Mouse (Mus musculus): ENCODE data around the gene Psmb8. TPM values are rescaled to one million over a fixed set of nuclear protein-coding genes. Genes with fewer than 3 reads are reported as not detected.

Gene Psmb8
- 6.0 and 7.1 TPM in 2 replicates for polyA plus RNA-seq (2015; fragmentation: Nextera tagmentation; extraction: Ambion mirVana)

DNA sequence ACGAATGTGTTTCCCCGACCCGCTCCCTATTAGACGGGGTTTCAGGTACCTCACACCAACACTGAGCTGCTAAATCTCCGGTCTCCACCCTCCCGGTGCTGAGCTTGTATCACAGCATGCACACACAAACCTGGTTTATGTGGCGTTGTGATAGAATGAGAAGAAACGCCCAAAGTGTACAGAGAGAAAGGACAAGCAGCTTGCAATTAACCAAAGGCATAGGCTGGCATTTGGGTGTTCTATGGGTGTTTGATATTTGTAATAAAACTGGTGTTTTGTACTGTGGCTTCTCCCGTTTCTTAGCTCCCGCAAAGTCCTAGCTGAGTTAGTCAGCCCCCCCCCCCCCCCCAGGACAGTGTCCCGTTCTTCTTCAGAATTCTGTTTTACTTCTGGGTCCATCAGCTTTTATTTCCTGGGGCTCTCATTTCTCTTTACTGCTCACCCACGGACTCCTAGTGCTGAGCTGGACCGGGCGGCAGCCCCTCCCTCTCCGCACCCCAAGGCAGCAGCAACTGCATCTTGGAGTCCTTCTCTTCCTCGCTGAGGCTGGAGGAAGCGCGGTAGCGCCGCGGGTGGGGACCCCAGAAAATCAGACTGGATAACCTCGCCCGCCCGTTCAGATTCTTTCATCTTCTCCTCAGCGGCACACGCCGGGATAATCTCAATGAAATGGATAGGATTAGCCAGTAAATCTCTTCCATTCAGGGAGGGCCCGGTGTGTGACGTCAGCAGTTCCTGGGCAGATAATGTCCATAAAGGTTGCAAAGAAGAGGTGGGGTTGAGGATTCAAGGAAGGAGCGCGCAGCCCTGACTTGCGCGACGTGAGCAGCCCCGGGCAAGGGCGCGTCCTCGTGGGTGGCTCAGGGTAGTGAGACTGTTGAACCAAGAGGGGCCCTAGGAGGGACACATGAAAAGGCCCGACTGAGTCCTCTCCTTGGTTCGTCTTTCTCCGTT, at the start of gene Psmb8:
Gene Psmb8 (plus strand): TSS at position 781 of the 954 bp plus-strand sequence.
- Histone ChIP-seq H3K9me3 (replicated peaks) (no peaks in the 10 kb centered on the region), H3K27ac (no peak within 1 kb of the TSS), H3K27me3 (peaks cover 76% of the 10 kb centered on the region), H3K4me2 (peak within 1 kb of the TSS; percentile 78), H3K36me3 (no peaks in the 10 kb centered on the region), H3K4me1 (peaks cover 24% of the 10 kb centered on the region), H3K4me3 (replicated peaks) (peak within 1 kb of the TSS; percentile 48), H3K9ac (peak within 1 kb of the TSS; percentile 29)
- ATAC-seq (replicated peaks; ENCODE audit: low FRiP score): peak; percentile 86
- WGBS: 4% methylated on average over 41 of the region's 41 CpGs

DNA sequence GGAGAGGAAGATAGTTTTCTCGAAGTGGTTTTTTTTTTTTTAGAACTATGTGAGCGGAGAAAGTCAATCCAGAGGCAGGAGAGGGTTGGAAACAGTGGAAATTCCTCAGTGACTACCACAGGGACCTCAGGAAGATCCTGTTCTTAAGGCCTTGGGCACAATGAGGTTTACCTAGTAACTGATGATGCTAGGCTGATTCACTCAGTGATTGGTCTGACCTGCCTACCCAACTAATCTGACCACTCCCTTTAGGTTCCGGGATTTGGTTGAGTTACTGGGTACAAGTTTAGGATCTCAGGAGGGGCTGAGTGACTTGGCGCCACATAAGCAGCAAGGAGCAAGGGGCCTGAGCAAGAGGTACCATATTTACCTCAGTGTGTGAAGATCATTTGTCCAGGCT, 44.6 kb upstream of the Psmb8 start, which contains the start of gene H2-DMb1:
Gene H2-DMb1 (plus strand): TSS at position 150 of the 400 bp plus-strand sequence.
- 61% methylated on average over 4 of the region's 4 CpGs for WGBS
- no peak within 1 kb of the TSS for H3K4me2 ChIP-seq
- ATAC-seq (replicated peaks; ENCODE audit: low FRiP score): peak; percentile 77
- H3K36me3 ChIP-seq: no peaks in the 10 kb centered on the region
- no peak within 1 kb of the TSS for H3K27ac ChIP-seq
- H3K4me1 ChIP-seq: no peaks in the 10 kb centered on the region
- H3K4me3 ChIP-seq (replicated peaks): no peak within 1 kb of the TSS
- no peaks in the 10 kb centered on the region for H3K9me3 ChIP-seq (replicated peaks)
- H3K9ac ChIP-seq: no peak within 1 kb of the TSS
- H3K27me3 ChIP-seq: 0 out of 2 replicates have a peak, but pooled peaks cover 3% of the 10 kb centered on the region

DNA sequence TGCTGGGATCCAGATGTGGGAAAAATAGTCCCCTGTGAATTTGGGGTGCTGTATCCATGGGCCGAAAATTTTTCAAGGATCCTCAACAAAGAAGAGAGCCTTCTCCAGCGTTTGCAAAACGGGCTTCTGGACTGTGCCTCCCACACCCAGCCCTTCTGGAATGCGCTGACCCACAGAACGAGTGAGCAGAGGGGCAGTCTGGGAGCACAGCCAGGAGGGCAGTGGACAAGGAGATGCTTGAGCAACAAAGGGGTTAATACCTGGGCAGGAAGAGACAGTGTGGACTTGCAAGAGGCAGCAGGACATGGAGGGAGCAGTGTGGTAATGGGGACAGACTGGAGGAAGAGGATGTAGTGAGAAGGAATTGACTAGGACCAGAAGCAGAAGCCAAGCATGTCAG, 42.0 kb upstream of the Psmb8 start:
- Histone ChIP-seq H3K27ac (no peak overlapping the region), H3K36me3 (no peaks in the 10 kb centered on the region), H3K9ac (no peak overlapping the region), H3K4me3 (replicated peaks) (no peak overlapping the region), H3K9me3 (replicated peaks) (no peaks in the 10 kb centered on the region), H3K4me1 (no peaks in the 10 kb centered on the region), H3K27me3 (0 out of 2 replicates have a peak, but pooled peaks cover 3% of the 10 kb centered on the region), H3K4me2 (no peak overlapping the region)
- 36% methylated on average over 5 of the region's 5 CpGs for WGBS
- no peak for ATAC-seq (replicated peaks; ENCODE audit: low FRiP score)

DNA sequence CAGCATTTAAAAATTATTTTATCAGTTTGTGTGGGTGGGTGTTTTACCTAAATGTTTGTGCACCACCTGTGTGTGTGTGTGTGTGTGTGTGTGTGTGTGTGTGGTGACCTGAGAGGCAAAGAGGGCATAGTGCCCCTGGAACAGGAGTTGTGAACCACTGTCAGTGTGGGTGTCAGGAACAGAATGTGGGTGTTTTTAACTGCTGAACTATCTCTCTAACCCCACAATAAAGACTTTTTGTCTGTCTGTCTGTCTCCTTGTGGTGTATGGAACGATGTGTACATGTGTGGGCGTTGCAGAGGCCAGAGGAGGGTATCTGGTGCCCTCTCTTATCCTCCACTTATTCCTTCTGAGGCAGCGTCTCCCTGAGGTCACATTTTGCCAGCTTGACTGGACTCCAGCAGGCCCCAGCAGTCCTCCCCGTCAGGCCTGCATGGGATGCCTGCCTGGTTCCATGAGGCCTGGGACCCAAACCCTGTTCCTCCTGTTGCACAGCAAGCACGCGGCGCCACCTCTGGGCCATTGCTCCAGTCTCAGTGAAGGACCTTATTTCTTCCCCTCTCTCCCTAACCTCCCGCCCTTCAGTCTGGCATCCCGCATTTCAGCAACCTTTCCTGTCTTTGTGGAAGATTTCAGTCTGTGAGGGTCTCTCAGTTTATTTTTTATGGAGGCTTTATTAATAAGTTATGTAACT, 33.2 kb upstream of the Psmb8 start:
- Histone ChIP-seq H3K27me3 (0 out of 2 replicates have a peak, but pooled peaks cover 6% of the 10 kb centered on the region), H3K4me2 (no peak overlapping the region), H3K9ac (no peak overlapping the region), H3K4me1 (no peaks in the 10 kb centered on the region), H3K36me3 (no peaks in the 10 kb centered on the region), H3K27ac (no peak overlapping the region), H3K4me3 (replicated peaks) (no peak overlapping the region), H3K9me3 (replicated peaks) (no peaks in the 10 kb centered on the region)
- ATAC-seq (replicated peaks; ENCODE audit: low FRiP score): no peak
- WGBS: 51% methylated on average over 9 of the region's 9 CpGs

DNA sequence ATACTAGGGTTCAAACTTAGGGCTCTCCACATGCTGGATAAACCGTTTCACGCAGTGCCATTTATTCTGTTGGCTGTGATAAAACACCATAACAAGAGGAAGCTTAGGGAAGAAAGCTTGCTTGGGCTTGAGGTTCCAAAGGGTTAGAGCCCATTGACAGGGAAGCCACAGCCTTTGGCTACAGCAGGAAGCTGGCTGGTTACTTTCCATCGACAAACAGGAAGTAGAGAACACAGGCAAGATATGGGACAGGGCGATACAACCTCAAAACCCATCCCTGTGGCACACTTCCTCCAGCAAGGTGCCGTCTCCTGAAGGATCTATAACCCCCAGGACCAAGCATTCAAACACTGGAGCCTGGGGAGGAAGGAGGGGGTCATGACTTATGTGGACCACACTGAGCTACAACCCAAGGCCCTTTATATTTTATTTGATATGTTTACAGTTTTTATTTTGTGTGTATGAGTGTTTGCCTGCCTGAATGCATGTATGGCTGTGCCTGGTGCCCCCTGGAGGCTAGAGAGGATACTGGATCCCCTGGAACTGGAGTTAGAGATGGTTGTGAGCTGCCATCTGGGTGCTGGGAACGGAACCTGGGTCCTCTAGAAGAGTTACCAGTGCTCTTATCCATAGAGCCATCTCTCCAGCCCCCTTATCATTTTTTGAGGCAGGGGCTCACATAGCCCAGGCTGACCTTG, 32.3 kb upstream of the Psmb8 start:
- Histone ChIP-seq H3K4me1 (no peaks in the 10 kb centered on the region), H3K36me3 (no peaks in the 10 kb centered on the region), H3K4me3 (replicated peaks) (no peak overlapping the region), H3K27me3 (0 out of 2 replicates have a peak, but pooled peaks cover 6% of the 10 kb centered on the region), H3K9me3 (replicated peaks) (no peaks in the 10 kb centered on the region), H3K4me2 (no peak overlapping the region), H3K27ac (no peak overlapping the region), H3K9ac (no peak overlapping the region)
- no peak for ATAC-seq (replicated peaks; ENCODE audit: low FRiP score)
- WGBS: 79% methylated on average over 6 of the region's 6 CpGs

DNA sequence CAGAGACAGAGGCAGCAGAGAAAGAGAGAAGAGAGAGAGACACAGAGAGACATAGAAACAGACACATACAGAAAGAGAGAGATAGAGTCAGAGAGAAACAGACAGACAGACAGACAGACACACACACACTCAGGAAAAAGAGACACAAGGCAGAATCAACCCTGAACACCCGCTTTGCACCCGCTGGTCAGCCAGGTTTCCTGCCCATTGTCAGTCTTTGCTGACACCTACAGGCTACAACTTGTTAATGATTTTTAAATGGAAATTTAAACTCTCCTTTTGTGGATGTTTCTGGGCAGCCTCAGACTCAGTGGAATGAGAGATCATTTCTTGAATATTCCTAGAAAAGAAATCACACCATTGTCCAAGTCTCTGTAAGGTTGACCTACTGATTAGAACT, 28.2 kb upstream of the Psmb8 start:
- WGBS: 0% methylated on average over 2 of the region's 2 CpGs
- Histone ChIP-seq H3K27ac (no peak overlapping the region), H3K9ac (no peak overlapping the region), H3K9me3 (replicated peaks) (no peaks in the 10 kb centered on the region), H3K4me1 (0 out of 2 replicates have a peak, but pooled peaks cover 3% of the 10 kb centered on the region), H3K4me2 (no peak overlapping the region), H3K36me3 (no peaks in the 10 kb centered on the region), H3K4me3 (replicated peaks) (no peak overlapping the region), H3K27me3 (peaks cover 10% of the 10 kb centered on the region)
- no peak for ATAC-seq (replicated peaks; ENCODE audit: low FRiP score)

DNA sequence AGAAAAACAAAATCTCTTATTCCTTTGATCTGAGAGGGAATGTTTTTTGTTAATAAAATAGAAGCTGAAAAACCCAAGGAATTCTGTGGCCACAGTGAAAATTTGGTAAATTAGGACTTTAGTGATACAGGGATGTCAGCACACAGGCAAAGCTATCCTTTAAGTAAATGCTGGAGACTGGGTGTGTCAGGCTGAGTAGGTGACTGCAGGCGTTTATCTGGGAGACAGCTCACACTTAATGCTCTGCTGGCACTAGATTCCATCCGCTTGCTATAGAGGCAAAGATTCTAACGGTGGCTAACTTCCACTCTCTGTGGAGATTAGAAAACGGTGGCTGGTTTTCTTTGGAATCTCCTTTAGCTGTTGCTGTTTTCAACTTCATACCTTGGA, 27.0 kb upstream of the Psmb8 start:
- no peak overlapping the region for H3K9ac ChIP-seq
- ATAC-seq (replicated peaks; ENCODE audit: low FRiP score): no peak
- no peak overlapping the region for H3K4me3 ChIP-seq (replicated peaks)
- no peaks in the 10 kb centered on the region for H3K36me3 ChIP-seq
- no peak overlapping the region for H3K27ac ChIP-seq
- H3K4me1 ChIP-seq: 0 out of 2 replicates have a peak, but pooled peaks cover 3% of the 10 kb centered on the region
- H3K27me3 ChIP-seq: peaks cover 13% of the 10 kb centered on the region
- H3K4me2 ChIP-seq: no peak overlapping the region
- no peaks in the 10 kb centered on the region for H3K9me3 ChIP-seq (replicated peaks)
- WGBS: 21% methylated on average over 4 of the region's 4 CpGs

DNA sequence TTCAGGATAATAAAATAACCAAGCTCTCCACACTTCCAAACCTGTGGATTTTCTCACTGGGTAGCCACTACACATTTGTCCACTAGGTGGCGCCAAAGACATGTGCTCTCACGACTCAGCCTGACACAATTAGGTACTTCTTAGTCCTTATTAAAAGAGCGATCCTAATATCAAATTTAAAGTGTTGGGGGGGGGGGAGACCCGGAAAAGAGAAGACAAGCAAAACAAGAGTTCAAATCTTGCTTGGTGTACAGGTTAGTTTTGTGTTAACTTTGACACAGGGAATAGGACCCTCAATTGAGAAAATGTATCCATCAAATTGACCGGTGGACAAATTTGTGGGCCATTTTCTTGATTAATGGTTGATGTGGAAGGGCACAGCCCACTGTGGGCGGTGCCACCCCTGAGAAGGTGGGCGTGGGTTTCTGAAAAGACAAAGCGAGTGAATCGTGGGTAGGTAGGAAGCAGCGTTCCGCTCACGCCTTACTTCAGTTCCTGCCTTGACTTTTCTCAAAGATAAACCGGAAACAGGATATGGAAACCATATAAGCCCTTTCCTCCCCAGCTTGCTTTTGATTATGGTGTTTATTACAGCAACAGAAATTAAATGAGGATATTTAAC, 26.5 kb upstream of the Psmb8 start:
- no peak overlapping the region for H3K4me2 ChIP-seq
- peaks cover 13% of the 10 kb centered on the region for H3K27me3 ChIP-seq
- no peak overlapping the region for H3K9ac ChIP-seq
- no peaks in the 10 kb centered on the region for H3K36me3 ChIP-seq
- WGBS: 37% methylated on average over 13 of the region's 13 CpGs
- no peak overlapping the region for H3K27ac ChIP-seq
- H3K4me1 ChIP-seq: 0 out of 2 replicates have a peak, but pooled peaks cover 3% of the 10 kb centered on the region
- no peaks in the 10 kb centered on the region for H3K9me3 ChIP-seq (replicated peaks)
- no peak for ATAC-seq (replicated peaks; ENCODE audit: low FRiP score)
- no peak overlapping the region for H3K4me3 ChIP-seq (replicated peaks)

DNA sequence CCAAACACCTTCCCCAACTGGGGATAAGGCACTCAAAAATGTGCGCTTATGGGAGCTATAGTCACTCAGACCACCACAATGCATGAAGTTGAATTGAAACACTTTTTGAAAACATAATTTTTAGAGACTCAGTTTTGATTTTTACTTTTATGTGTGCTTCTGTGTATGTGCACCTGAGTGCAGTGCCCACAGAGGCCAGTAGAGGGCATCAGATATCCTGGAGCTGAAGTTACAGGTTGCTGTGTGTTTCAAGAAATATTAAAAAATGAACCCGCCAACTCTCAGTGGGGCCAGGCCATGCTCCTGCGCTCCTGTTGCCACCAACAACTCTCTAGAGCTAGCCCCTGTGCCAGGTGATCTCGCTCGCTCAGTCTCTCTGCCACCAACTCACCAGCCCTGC, 25.0 kb upstream of the Psmb8 start:
- Histone ChIP-seq H3K9me3 (replicated peaks) (0 out of 2 replicates have a peak, but pooled peaks cover 5% of the 10 kb centered on the region), H3K4me2 (no peak overlapping the region), H3K27ac (no peak overlapping the region), H3K36me3 (no peaks in the 10 kb centered on the region), H3K9ac (no peak overlapping the region), H3K4me1 (0 out of 2 replicates have a peak, but pooled peaks cover 3% of the 10 kb centered on the region), H3K27me3 (peaks cover 13% of the 10 kb centered on the region), H3K4me3 (replicated peaks) (no peak overlapping the region)
- no peak for ATAC-seq (replicated peaks; ENCODE audit: low FRiP score)
- 98% methylated on average over 5 of the region's 5 CpGs for WGBS

DNA sequence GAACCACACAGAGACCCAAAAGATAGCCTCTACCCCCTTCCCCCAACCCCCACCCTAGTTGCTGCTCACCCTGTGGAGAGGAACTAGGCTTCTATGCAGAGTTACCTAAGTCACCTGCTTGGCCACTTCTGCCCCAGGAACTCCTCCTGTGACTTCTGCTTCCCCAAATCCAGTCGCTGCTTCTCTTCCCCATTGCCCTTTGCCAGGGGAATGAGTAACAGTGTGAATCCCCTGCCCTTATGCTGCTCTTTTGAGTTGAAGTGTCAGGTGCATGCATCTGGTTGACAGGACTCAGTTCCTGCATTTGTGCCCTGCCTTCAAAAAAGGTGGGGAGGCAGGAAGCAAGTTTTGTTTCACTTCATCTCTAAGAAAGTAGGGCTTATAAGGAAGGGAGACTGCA, 23.4 kb upstream of the Psmb8 start:
- WGBS: 68% methylated on average over 1 of the region's 1 CpGs
- ATAC-seq (replicated peaks; ENCODE audit: low FRiP score): no peak
- H3K4me3 ChIP-seq (replicated peaks): no peak overlapping the region

DNA sequence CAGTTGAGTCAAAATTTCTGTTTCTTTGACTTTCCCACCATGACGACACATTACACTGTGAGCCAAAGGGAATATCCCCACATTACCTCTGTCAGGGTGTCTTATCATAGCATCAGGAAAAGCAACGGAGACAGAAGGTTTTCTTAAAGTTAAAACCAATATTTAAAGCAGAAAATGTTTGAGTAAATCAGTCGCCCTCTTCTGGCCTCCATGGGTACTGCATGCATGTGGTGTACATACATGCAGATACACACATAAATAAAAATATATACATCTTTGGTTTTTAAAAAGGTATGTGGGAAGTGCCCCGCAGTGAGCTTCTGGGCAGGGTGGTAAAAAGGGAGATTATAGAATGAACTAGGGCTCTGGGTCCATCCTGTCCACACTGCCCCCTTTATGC, 20.3 kb upstream of the Psmb8 start:
- Histone ChIP-seq H3K9me3 (replicated peaks) (0 out of 2 replicates have a peak, but pooled peaks cover 5% of the 10 kb centered on the region), H3K4me3 (replicated peaks) (no peak overlapping the region), H3K4me1 (no peaks in the 10 kb centered on the region), H3K27me3 (peaks cover 9% of the 10 kb centered on the region), H3K36me3 (no peaks in the 10 kb centered on the region), H3K4me2 (no peak overlapping the region), H3K9ac (no peak overlapping the region), H3K27ac (no peak overlapping the region)
- no peak for ATAC-seq (replicated peaks; ENCODE audit: low FRiP score)
- 70% methylated on average over 4 of the region's 4 CpGs for WGBS

More for the DNA sequence above, 23.4 kb upstream of the Psmb8 start:
- H3K27ac ChIP-seq: no peak overlapping the region
- H3K4me2 ChIP-seq: no peak overlapping the region
- H3K9me3 ChIP-seq (replicated peaks): 0 out of 2 replicates have a peak, but pooled peaks cover 5% of the 10 kb centered on the region
- H3K4me1 ChIP-seq: 0 out of 2 replicates have a peak, but pooled peaks cover 3% of the 10 kb centered on the region
- H3K36me3 ChIP-seq: no peaks in the 10 kb centered on the region
- peaks cover 8% of the 10 kb centered on the region for H3K27me3 ChIP-seq
- no peak overlapping the region for H3K9ac ChIP-seq

Measured in kidney, embryonic 15.5 days (tissue).